Mouse (Mus musculus) cerebellum, adult 2 months (tissue): Measurements from ENCODE around the gene Gtpbp6.

ENCODE experiments used
- CTCF ChIP-seq: fragments of 200-500 bp; IDR thresholded peaks from 2 replicates; pipeline ENCODE4 v1.5.1; 2011; ENCODE audit warnings: low read depth, mild to moderate bottlenecking, control low read depth, low read length, moderate library complexity, borderline replicate concordance; ENCODE audit not compliant: insufficient read depth
- POLR2A ChIP-seq: fragments of 200-500 bp; IDR thresholded peaks from 2 replicates; pipeline ENCODE4 v1.6.1; 2011; ENCODE audit warnings: low read length, control low read depth, borderline replicate concordance; ENCODE audit not compliant: insufficient read depth

DNA sequence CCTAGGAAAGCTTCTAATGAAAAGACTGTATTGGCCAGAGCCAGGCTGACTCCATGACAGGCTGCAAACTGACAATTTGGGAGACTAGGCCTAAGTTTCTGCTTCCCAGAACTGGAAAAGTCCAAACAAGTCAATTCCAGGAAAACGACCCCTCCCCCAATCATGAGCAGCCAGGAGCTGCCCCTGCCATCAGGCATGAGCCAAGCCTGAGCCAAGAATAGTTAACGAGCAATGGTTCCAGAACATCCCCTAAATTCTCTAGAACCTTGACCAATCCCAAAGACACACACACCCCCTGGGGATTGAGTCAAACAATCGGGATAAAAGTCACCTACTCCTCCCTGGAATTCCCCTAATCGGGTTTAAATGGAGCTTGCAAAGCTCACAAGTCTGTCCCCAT is 25.0 kb downstream of the Gtpbp6 start:
- TF ChIP-seq POLR2A (no peak), CTCF (no peak)
